Mouse (Mus musculus): ENCODE data around the gene Cebpg. TPM values are rescaled to one million over a fixed set of nuclear protein-coding genes. Genes with fewer than 3 reads are reported as not detected.

Cebpg gene
- polyA plus RNA-seq, 1 experiment from 2014 or later, result 33.7 TPM

DNA sequence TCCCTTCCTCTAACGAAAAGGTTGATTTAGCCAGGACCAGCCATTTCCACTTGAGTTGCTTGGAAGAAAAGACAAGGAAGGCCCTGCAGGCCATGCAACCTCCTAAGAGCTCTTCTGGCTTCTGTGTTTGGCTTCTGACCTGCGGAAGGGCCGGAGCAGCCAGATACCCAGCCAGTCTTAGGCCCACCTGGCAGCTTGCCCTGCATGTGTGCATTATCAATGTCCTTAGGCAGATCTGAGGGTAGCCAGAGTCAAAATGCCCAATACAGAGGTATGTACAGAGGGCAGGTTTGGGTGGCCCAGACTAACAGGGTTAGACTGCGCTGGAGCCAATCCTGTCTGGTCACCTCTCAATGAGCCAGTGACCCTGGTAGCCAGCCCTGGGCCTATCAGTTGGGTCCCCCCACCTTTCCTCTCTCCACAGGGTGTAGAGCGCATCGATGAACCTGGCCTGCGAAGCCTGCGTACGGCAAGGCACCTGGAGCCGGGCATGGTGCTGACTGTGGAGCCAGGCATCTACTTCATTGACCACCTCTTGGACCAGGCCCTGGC, 13.0 kb downstream of the Cebpg start:
- WGBS, result 94% methylated on average over 10 of the region's 10 CpGs
- Histone ChIP-seq H3K4me2 (ENCODE audit: low read length) (no peak overlapping the region), H3K9ac (ENCODE audit: low read length) (no peak overlapping the region), H3K4me1 (replicated peaks; ENCODE audit: control insufficient read depth, insufficient read depth, low read length) (no peaks in the 10 kb centered on the region), H3K4me3 (ENCODE audit: low read depth, low read length) (no peak overlapping the region), H3K9me3 (ENCODE audit: control insufficient read depth, low read length) (no peaks in the 10 kb centered on the region), H3K27me3 (replicated peaks; ENCODE audit: control insufficient read depth, insufficient read depth, low read length) (no peaks in the 10 kb centered on the region), H3K36me3 (ENCODE audit: control insufficient read depth, insufficient read depth, low read length) (peaks cover 61% of the 10 kb centered on the region), H3K27ac (ENCODE audit: low read depth) (no peak overlapping the region)
- DNase-seq (ENCODE audit: low spot score) (no peak), ATAC-seq (replicated peaks; ENCODE audit: low FRiP score, low TSS enrichment, low read depth) (no peak)

DNA sequence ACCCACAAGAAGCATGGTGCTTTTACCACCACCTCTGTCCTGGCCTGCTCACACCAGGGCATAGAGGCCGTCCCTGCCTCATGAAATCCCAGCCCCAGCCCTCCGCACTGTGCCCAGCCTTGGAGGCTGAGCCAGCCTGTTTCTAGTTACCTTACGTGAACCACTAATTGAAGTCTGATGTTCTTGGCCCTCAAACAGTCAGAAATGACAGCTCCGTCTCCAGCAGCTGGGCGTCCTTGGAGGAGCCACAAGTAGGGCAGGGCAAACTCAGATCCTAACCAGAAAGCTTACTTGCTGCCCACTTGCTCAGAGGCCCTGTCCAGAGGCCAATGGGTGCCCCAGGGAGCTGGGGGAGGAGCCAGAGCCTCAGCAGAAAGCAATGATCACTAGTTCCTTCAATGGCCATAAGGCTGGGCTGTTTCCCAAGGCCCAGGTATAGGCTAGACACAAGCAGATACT, 13.6 kb downstream of the Cebpg start:
- no peak overlapping the region for H3K9ac ChIP-seq (ENCODE audit: low read length)
- no peak overlapping the region for H3K27ac ChIP-seq (ENCODE audit: low read depth)
- no peaks in the 10 kb centered on the region for H3K27me3 ChIP-seq (replicated peaks; ENCODE audit: control insufficient read depth, insufficient read depth, low read length)
- H3K4me3 ChIP-seq (ENCODE audit: low read depth, low read length), result no peak overlapping the region
- 0 out of 2 replicates have a peak, but pooled peaks have one; percentile 28 for ATAC-seq (replicated peaks; ENCODE audit: low FRiP score, low TSS enrichment, low read depth)
- H3K36me3 ChIP-seq (ENCODE audit: control insufficient read depth, insufficient read depth, low read length), result peaks cover 58% of the 10 kb centered on the region
- H3K9me3 ChIP-seq (ENCODE audit: control insufficient read depth, low read length), result no peaks in the 10 kb centered on the region
- no peaks in the 10 kb centered on the region for H3K4me1 ChIP-seq (replicated peaks; ENCODE audit: control insufficient read depth, insufficient read depth, low read length)
- 92% methylated on average over 5 of the region's 5 CpGs for WGBS
- no peak overlapping the region for H3K4me2 ChIP-seq (ENCODE audit: low read length)
- no peak for DNase-seq (ENCODE audit: low spot score)

DNA sequence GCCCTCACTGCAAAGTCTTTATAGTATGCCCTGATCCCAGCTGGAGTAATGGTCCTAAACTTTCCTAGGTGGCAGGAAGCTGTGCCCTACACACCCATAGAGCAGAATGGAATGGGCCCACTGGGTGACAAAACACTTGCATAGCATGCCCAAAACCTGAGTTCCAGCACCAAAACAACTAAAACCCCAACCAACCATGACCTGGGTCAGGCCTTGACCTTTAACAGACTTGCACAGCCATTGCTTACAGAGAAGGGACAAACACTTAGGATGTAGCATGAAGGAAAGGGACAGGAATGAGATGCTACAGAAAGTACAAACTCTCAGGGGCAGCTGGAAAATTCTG, 14.2 kb downstream of the Cebpg start:
- peaks cover 62% of the 10 kb centered on the region for H3K36me3 ChIP-seq (ENCODE audit: control insufficient read depth, insufficient read depth, low read length)
- no peaks in the 10 kb centered on the region for H3K9me3 ChIP-seq (ENCODE audit: control insufficient read depth, low read length)
- no peak overlapping the region for H3K27ac ChIP-seq (ENCODE audit: low read depth)
- no peak for ATAC-seq (replicated peaks; ENCODE audit: low FRiP score, low TSS enrichment, low read depth)
- H3K4me1 ChIP-seq (replicated peaks; ENCODE audit: control insufficient read depth, insufficient read depth, low read length), result no peaks in the 10 kb centered on the region
- no peak overlapping the region for H3K9ac ChIP-seq (ENCODE audit: low read length)
- H3K4me2 ChIP-seq (ENCODE audit: low read length), result no peak overlapping the region
- H3K27me3 ChIP-seq (replicated peaks; ENCODE audit: control insufficient read depth, insufficient read depth, low read length), result no peaks in the 10 kb centered on the region
- H3K4me3 ChIP-seq (ENCODE audit: low read depth, low read length), result no peak overlapping the region
- DNase-seq (ENCODE audit: low spot score), result no peak

DNA sequence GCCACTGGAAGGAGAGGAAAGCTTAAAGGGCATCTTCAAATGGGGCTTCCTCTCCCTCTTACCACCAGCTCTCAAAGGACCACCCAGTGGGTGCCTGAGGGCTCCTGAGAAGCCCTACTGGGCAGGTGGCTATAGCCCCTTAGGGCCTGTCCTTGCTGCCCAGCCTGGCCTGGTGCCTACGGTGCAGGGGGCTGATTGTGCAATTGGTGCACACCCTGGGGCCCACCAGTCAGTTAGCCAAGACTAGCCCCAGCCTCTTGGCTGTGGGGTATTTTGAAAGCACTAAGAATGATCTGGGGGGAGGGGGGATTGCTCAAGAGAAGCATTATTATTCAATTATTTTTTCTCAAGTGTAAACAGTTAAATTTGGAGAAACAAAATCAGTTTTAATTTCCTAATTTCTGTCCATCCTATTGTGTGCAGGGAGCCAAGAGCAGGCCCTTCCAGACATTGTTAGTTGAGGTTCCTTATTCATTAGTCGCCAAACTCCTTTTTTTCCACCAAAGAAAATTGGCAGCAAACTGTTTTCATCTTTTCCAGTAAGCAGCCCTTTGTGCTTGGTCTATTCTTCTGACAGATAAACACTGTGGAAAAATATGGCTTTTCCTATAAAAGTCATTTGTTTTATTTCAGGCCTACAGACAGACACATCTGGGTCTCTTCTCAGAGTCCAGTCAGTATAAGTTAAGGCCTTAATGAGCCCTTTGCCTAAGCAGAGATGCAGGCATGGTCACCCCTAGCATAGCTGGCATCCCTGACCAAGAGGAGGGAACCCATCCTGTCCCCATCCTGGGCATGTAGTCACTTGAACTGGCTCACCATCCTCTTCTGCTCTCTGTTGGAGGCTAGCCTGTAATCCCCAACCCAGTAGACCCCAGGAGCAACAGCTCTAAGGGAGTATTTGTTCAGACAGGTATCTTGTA, 14.8 kb downstream of the Cebpg start:
- H3K36me3 ChIP-seq (ENCODE audit: control insufficient read depth, insufficient read depth, low read length), result peaks cover 62% of the 10 kb centered on the region
- WGBS, result 85% methylated on average over 2 of the region's 2 CpGs
- no peak overlapping the region for H3K4me3 ChIP-seq (ENCODE audit: low read depth, low read length)
- H3K4me1 ChIP-seq (replicated peaks; ENCODE audit: control insufficient read depth, insufficient read depth, low read length), result 0 out of 2 replicates have a peak, but pooled peaks cover under 1% of the 10 kb centered on the region
- no peaks in the 10 kb centered on the region for H3K9me3 ChIP-seq (ENCODE audit: control insufficient read depth, low read length)
- H3K4me2 ChIP-seq (ENCODE audit: low read length), result no peak overlapping the region
- H3K9ac ChIP-seq (ENCODE audit: low read length), result no peak overlapping the region
- H3K27ac ChIP-seq (ENCODE audit: low read depth), result no peak overlapping the region
- DNase-seq (ENCODE audit: low spot score), result no peak
- no peaks in the 10 kb centered on the region for H3K27me3 ChIP-seq (replicated peaks; ENCODE audit: control insufficient read depth, insufficient read depth, low read length)
- ATAC-seq (replicated peaks; ENCODE audit: low FRiP score, low TSS enrichment, low read depth), result no peak

DNA sequence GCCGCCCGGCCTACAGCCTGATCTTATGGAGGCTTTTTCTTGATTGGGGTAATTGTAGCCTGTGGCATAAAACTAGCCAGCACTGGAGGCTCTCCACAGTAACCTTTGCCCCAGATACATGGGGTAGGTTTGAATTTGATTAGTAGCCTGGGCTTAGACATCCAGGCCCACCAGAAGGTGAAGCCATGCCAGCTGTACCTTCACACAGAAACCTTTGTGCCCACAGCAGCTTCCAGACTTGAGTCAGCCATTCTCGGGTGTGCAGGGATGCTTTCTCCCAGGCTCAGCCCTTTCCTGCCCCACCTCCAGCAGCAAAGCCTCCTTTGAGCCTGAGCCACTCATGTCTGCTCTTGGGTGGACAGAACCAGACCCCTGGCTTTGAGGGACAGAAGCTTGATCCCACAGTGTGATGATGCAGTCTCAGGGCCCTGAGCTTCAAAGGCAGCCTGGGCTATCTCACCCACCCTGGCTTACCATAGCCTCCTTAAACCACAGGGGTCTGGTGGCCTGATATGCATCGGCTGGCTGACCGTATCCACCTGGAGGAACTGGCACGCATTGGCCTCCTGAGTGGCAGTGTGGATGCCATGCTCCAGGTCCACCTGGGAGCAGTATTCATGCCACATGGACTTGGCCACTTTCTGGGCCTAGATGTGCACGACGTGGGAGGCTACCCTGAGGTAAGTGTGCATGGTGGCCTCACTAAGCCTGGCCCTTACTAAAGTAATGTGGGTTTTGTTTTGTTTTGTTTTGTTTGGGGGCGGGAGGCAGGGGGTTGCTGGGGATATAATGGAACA, 16.0 kb downstream of the Cebpg start:
- peaks cover 4% of the 10 kb centered on the region; the same call in 1 of the 2 replicates for H3K4me1 ChIP-seq (replicated peaks; ENCODE audit: control insufficient read depth, insufficient read depth, low read length)
- no peaks in the 10 kb centered on the region for H3K9me3 ChIP-seq (ENCODE audit: control insufficient read depth, low read length)
- peaks cover 50% of the 10 kb centered on the region for H3K36me3 ChIP-seq (ENCODE audit: control insufficient read depth, insufficient read depth, low read length)
- no peak overlapping the region for H3K4me2 ChIP-seq (ENCODE audit: low read length)
- DNase-seq (ENCODE audit: low spot score) (no peak), ATAC-seq (replicated peaks; ENCODE audit: low FRiP score, low TSS enrichment, low read depth) (no peak)
- H3K4me3 ChIP-seq (ENCODE audit: low read depth, low read length), result no peak overlapping the region
- H3K9ac ChIP-seq (ENCODE audit: low read length), result no peak overlapping the region
- H3K27me3 ChIP-seq (replicated peaks; ENCODE audit: control insufficient read depth, insufficient read depth, low read length), result no peaks in the 10 kb centered on the region
- no peak overlapping the region for H3K27ac ChIP-seq (ENCODE audit: low read depth)
- WGBS, result 90% methylated on average over 9 of the region's 9 CpGs

DNA sequence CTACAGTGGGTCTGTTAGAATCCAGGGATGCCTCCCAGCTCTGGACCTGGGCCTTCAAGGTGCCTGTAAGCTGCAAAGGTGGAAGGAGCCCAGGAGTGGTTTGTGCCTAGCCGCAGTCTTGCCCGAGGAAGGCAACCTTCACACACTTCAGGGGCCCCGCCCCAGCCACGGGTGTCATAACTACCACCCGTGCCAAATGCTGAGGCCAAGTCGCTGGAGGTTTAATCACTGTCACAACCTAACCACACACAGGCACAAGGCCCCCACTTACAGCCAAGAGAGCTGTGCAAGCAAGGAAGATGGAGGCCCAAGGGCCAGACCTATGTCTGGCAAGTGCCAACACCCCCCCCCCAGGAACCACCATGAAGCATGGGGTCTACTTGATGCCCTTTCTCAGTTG, 19.0 kb downstream of the Cebpg start:
- no peak overlapping the region for H3K4me3 ChIP-seq (ENCODE audit: low read depth, low read length)
- peaks cover 6% of the 10 kb centered on the region; the same call in 1 of the 2 replicates for H3K4me1 ChIP-seq (replicated peaks; ENCODE audit: control insufficient read depth, insufficient read depth, low read length)
- no peaks in the 10 kb centered on the region for H3K9me3 ChIP-seq (ENCODE audit: control insufficient read depth, low read length)
- no peak overlapping the region for H3K9ac ChIP-seq (ENCODE audit: low read length)
- no peaks in the 10 kb centered on the region for H3K27me3 ChIP-seq (replicated peaks; ENCODE audit: control insufficient read depth, insufficient read depth, low read length)
- H3K4me2 ChIP-seq (ENCODE audit: low read length), result no peak overlapping the region
- H3K36me3 ChIP-seq (ENCODE audit: control insufficient read depth, insufficient read depth, low read length), result peaks cover 42% of the 10 kb centered on the region
- DNase-seq (ENCODE audit: low spot score) (no peak), ATAC-seq (replicated peaks; ENCODE audit: low FRiP score, low TSS enrichment, low read depth) (no peak)
- 77% methylated on average over 6 of the region's 6 CpGs for WGBS
- H3K27ac ChIP-seq (ENCODE audit: low read depth), result no peak overlapping the region

DNA sequence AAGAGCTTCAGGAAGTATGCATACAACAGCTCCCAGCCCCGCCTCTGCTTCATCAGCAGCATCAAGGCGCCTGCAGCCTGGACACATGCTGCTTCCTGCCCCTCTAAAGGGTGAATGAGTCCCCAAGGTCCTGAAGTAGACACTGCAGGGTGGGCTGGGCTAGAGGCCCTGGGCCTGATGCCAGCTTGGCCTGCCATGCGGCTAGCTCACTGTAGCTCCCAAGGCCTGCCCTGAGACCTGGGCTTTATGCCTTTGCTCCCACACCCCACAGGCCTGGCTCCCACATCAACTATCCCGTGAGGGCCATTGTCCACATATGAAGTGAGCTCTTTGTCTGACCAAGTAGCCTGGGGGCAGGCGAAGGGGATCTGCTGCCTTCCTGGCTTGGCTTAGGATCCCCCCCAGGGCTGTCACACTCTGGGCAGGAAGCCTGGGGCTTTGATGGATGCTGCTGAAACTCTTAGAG, 20.1 kb downstream of the Cebpg start:
- DNase-seq (ENCODE audit: low spot score) (no peak), ATAC-seq (replicated peaks; ENCODE audit: low FRiP score, low TSS enrichment, low read depth) (no peak; the same call in 1 of the 2 replicates)
- Histone ChIP-seq H3K36me3 (ENCODE audit: control insufficient read depth, insufficient read depth, low read length) (peaks cover 38% of the 10 kb centered on the region), H3K9ac (ENCODE audit: low read length) (no peak overlapping the region), H3K4me2 (ENCODE audit: low read length) (no peak overlapping the region), H3K27ac (ENCODE audit: low read depth) (no peak overlapping the region), H3K4me1 (replicated peaks; ENCODE audit: control insufficient read depth, insufficient read depth, low read length) (peaks cover 6% of the 10 kb centered on the region; the same call in 1 of the 2 replicates), H3K4me3 (ENCODE audit: low read depth, low read length) (no peak overlapping the region), H3K27me3 (replicated peaks; ENCODE audit: control insufficient read depth, insufficient read depth, low read length) (no peaks in the 10 kb centered on the region), H3K9me3 (ENCODE audit: control insufficient read depth, low read length) (no peaks in the 10 kb centered on the region)
- WGBS, result 71% methylated on average over 5 of the region's 5 CpGs

DNA sequence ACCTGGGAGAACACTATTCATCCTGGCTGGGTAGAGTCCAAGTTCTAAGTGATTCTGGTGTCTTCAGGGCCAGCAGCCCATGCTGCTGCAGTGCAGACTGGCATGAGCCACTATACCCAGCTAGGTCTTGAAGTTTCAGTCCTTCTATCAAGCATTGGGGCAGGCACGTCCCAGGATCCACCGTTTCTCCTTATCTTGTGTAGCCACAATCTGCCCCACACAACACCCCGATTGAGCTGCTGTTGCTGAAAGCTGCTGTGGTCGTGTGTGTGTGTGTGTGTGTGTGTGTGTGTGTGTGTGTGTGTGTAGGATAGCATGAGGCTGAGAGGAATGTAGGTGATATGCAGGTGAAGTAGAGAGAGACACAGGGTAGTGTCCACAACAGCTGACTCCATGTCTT, 20.8 kb downstream of the Cebpg start:
- Histone ChIP-seq H3K27ac (ENCODE audit: low read depth) (no peak overlapping the region), H3K9ac (ENCODE audit: low read length) (no peak overlapping the region), H3K4me3 (ENCODE audit: low read depth, low read length) (no peak overlapping the region), H3K9me3 (ENCODE audit: control insufficient read depth, low read length) (no peaks in the 10 kb centered on the region), H3K4me2 (ENCODE audit: low read length) (no peak overlapping the region), H3K27me3 (replicated peaks; ENCODE audit: control insufficient read depth, insufficient read depth, low read length) (no peaks in the 10 kb centered on the region), H3K36me3 (ENCODE audit: control insufficient read depth, insufficient read depth, low read length) (peaks cover 37% of the 10 kb centered on the region), H3K4me1 (replicated peaks; ENCODE audit: control insufficient read depth, insufficient read depth, low read length) (peaks cover 6% of the 10 kb centered on the region; the same call in 1 of the 2 replicates)
- 77% methylated on average over 4 of the region's 4 CpGs for WGBS
- ATAC-seq (replicated peaks; ENCODE audit: low FRiP score, low TSS enrichment, low read depth), result no peak
- DNase-seq (ENCODE audit: low spot score), result no peak

Measured in intestine, embryonic 14.5 days (tissue).